Mouse (Mus musculus) liver, embryonic 14.5 days (tissue): Measurements from ENCODE around the gene Lypd6. TPM values are rescaled to one million over a fixed set of nuclear protein-coding genes. Genes with fewer than 3 reads are reported as not detected.

Source experiments
- ATAC-seq: fragments of 200-750 bp; cut with Nextera tagmentation; 2 replicates; pipeline ENCODE4 v1.8.0; 2017; ENCODE audit warnings: moderate number of reproducible peaks, mild to moderate bottlenecking, moderate library complexity; ENCODE audit not compliant: insufficient read depth
- DNase-seq, 3 experiments: peaks; one replicate each; pipeline ENCODE4 v3.0.0-alpha.2; 2012 to 2013; ENCODE audit warnings: low read depth in 3 of 3, low spot score in 3 of 3
- H3K27ac ChIP-seq: fragments of 300-500 bp; sonication (generic); 2 replicates; pipeline ENCODE4 v1.5.1; 2014; ENCODE audit warnings: moderate library complexity, mild to moderate bottlenecking, control low read depth, inconsistent platforms
- H3K27me3 ChIP-seq: fragments of 300-500 bp; sonication (generic); 2 replicates; pipeline ENCODE4 v1.6.1; 2014; ENCODE audit warnings: mild to moderate bottlenecking, low read length, moderate library complexity; ENCODE audit not compliant: control insufficient read depth, insufficient read depth
- H3K36me3 ChIP-seq: fragments of 300-500 bp; sonication (generic); replicated peaks from 2 replicates; pipeline ENCODE4 v1.6.1; 2014; ENCODE audit warnings: low read depth; ENCODE audit not compliant: control insufficient read depth, insufficient read depth
- H3K4me1 ChIP-seq, 2 experiments: fragments of 200-500 bp in 1 of 2; fragments of 300-500 bp in 1 of 2; sonication (generic) in 1 of 2; replicated peaks; 2 replicates each; pipeline ENCODE4 v1.6.1; 2012 to 2014; ENCODE audit warnings: antibody characterized with exemption in 1 of 2, inconsistent platforms in 1 of 2, low read length in 1 of 2; ENCODE audit not compliant: control insufficient read depth in 2 of 2, insufficient read depth in 2 of 2
- H3K4me2 ChIP-seq: fragments of 300-500 bp; sonication (generic); 2 replicates; pipeline ENCODE4 v1.6.1; 2014; ENCODE audit warnings: low read depth, mild to moderate bottlenecking, control low read depth, moderate library complexity
- H3K4me3 ChIP-seq, 2 experiments: fragments of 200-500 bp in 1 of 2; fragments of 300-500 bp in 1 of 2; sonication (generic) in 1 of 2; 2 replicates each; pipeline ENCODE4 v1.5.1; 2012 to 2014; ENCODE audit warnings: low read depth in 2 of 2, low read length in 2 of 2, mild to moderate bottlenecking in 2 of 2, control low read depth in 1 of 2, inconsistent platforms in 1 of 2, moderate library complexity in 1 of 2; ENCODE audit not compliant: insufficient read depth in 1 of 2
- H3K9ac ChIP-seq: fragments of 300-500 bp; sonication (generic); replicated peaks from 2 replicates; pipeline ENCODE4 v1.6.1; 2014; ENCODE audit warnings: mild to moderate bottlenecking, control low read depth, moderate library complexity
- H3K9me3 ChIP-seq: fragments of 300-500 bp; sonication (generic); 2 replicates; pipeline ENCODE4 v1.6.1; 2016; ENCODE audit warnings: low read length, mixed read lengths; ENCODE audit not compliant: control insufficient read depth
- CTCF ChIP-seq: IDR thresholded peaks from 2 replicates; pipeline ENCODE4 v1.5.1; 2016; ENCODE audit warnings: antibody characterized with exemption, low read depth, control low read depth
- EP300 ChIP-seq: IDR thresholded peaks from 2 replicates; pipeline ENCODE4 v1.6.1; 2016; ENCODE audit warnings: antibody characterized with exemption, low read depth
- WGBS: fragments of 180-500 bp; shearing (Covaris S2); extraction: QIAGEN DNeasy Blood & Tissue Kit; methylation state at CpG from one replicate; pipeline ENCODE4 v1.1.7; 2014; ENCODE audit not compliant: insufficient replicate concordance; 5-methylcytosine and 5-hydroxymethylcytosine counted together
- polyA plus RNA-seq, 2 experiments: library from polyadenylated mRNA; depleted of rRNA in 1 of 2; stranded (reverse) in 1 of 2; unstranded in 1 of 2; fragments of >200 nt; fragmentation: Nextera tagmentation in 1 of 2; extraction: Ambion mirVana in 1 of 2; gene quantifications; 2 replicates each; pipeline versions ENCODE4 v1.2.1 to v1.2.3; 2012 to 2014

Lypd6 gene
- polyA plus RNA-seq, 2 experiments, result 0.18 to 0.19 TPM

GRCm38 (mm10) chr2:50112427-50112826 lies 46.2 kb downstream of the Lypd6 start:
- no peaks in the 10 kb centered on the region for H3K4me1 ChIP-seq
- 33% methylated on average over 5 of the region's 5 CpGs for WGBS
- no peak for DNase-seq
- H3K4me3 ChIP-seq, result no peak overlapping the region
- H3K9ac ChIP-seq, result no peak overlapping the region
- H3K9me3 ChIP-seq, result no peaks in the 10 kb centered on the region
- no peak for ATAC-seq
- no peaks in the 10 kb centered on the region for H3K27me3 ChIP-seq
- H3K36me3 ChIP-seq, result no peaks in the 10 kb centered on the region
- no peak overlapping the region for H3K27ac ChIP-seq
- no peak overlapping the region for H3K4me2 ChIP-seq
- TF ChIP-seq CTCF (no peak), EP300 (no peak)

GRCm38 (mm10) chr2:50119101-50119500 lies 52.9 kb downstream of the Lypd6 start:
- H3K9me3 ChIP-seq, result no peaks in the 10 kb centered on the region
- 70% methylated on average over 7 of the region's 7 CpGs for WGBS
- TF ChIP-seq CTCF (no peak), EP300 (no peak)
- ATAC-seq, result no peak
- H3K9ac ChIP-seq, result no peak overlapping the region
- no peak overlapping the region for H3K4me2 ChIP-seq
- no peaks in the 10 kb centered on the region for H3K27me3 ChIP-seq
- no peak for DNase-seq
- no peak overlapping the region for H3K4me3 ChIP-seq
- H3K4me1 ChIP-seq, result no peaks in the 10 kb centered on the region
- no peak overlapping the region for H3K27ac ChIP-seq
- H3K36me3 ChIP-seq, result no peaks in the 10 kb centered on the region

GRCm38 (mm10) chr2:50120839-50121238 lies 54.6 kb downstream of the Lypd6 start:
- ATAC-seq, result no peak
- WGBS, result 63% methylated on average over 9 of the region's 9 CpGs
- Histone ChIP-seq H3K27me3 (no peaks in the 10 kb centered on the region), H3K9me3 (no peaks in the 10 kb centered on the region), H3K27ac (no peak overlapping the region), H3K36me3 (no peaks in the 10 kb centered on the region), H3K4me2 (no peak overlapping the region), H3K4me3 (no peak overlapping the region), H3K9ac (no peak overlapping the region), H3K4me1 (no peaks in the 10 kb centered on the region)
- no peak for TF ChIP-seq EP300
- no peak for TF ChIP-seq CTCF
- no peak for DNase-seq

- DNase-seq, result no peak
- no peaks in the 10 kb centered on the region for H3K9me3 ChIP-seq
- ATAC-seq, result no peak
- WGBS, result 70% methylated on average over 5 of the region's 5 CpGs
- no peaks in the 10 kb centered on the region for H3K4me1 ChIP-seq
- no peak for TF ChIP-seq EP300
- no peak for TF ChIP-seq CTCF
- H3K27me3 ChIP-seq, result no peaks in the 10 kb centered on the region
- H3K4me3 ChIP-seq, result no peak overlapping the region
- no peak overlapping the region for H3K9ac ChIP-seq
- no peak overlapping the region for H3K4me2 ChIP-seq
- H3K36me3 ChIP-seq, result no peaks in the 10 kb centered on the region
- H3K27ac ChIP-seq, result no peak overlapping the region
Observed at GRCm38 (mm10) chr2:50123376-50123775, 57.1 kb downstream of the Lypd6 start.

- TF ChIP-seq CTCF, result no peak
- no peak for TF ChIP-seq EP300
- H3K27me3 ChIP-seq, result no peaks in the 10 kb centered on the region
- WGBS, result 62% methylated on average over 9 of the region's 9 CpGs
Observed at GRCm38 (mm10) chr2:50127513-50128175, 61.4 kb downstream of the Lypd6 start.

More at GRCm38 (mm10) chr2:50127513-50128175, 61.4 kb downstream of the Lypd6 start:
- Histone ChIP-seq H3K9me3 (no peaks in the 10 kb centered on the region), H3K4me3 (no peak overlapping the region), H3K4me1 (no peaks in the 10 kb centered on the region), H3K9ac (no peak overlapping the region), H3K27ac (no peak overlapping the region), H3K36me3 (no peaks in the 10 kb centered on the region), H3K4me2 (no peak overlapping the region)
- DNase-seq (no peak), ATAC-seq (no peak)
